Mouse (Mus musculus) thymus, postnatal 25 days (tissue): ENCODE measurements at regions not wholly inside any gene's neighbourhood (a gene's known extent, or its start where the extent isn't known, plus 50 kb on each side); places are given as distances from the start of the nearest gene placed in this dataset.

Source experiments
- DNase-seq: peaks from one replicate; pipeline ENCODE4 v3.0.0; 2022

DNA sequence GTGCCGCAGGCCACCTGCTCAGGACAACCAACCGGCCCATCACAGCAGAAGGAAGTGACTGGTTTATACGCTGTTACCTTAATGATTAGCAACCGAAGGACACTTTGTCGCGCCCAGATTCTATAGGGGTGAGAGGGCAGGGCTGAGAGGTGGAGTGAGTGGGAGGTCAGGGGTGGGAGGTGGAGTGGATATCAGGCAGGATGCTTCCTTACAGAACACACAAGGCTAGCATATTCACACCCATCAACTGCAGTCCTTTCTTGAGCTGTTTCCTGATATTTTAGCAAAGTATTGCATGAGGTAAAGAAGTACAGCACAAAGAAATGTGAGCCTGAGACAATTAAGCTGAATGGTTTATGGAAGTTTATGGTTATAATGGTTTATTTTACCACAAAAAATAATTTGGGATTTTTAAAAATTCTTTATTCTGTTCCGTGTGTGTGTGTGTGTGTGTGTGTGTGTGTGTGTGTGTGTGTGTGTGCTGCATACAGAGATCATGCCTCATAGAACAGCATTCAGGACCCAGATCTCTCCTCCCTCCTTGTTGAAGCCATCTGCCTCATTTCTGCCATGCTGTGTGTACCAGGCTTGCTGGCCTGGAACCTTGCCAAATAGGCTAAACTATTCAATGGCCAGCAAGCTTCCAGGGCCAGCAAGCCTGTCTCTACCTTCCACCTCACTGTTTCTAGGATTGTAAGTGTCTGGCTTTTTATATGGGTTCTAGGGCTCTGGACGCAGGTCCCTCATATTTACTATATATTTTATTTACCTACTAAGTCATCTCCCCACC is 190.5 kb downstream of the Prkcq start:
- DNase-seq, result no peak

GRCm38 (mm10) chr2:11359280-11359679 is 187.4 kb downstream of the Prkcq start:
- DNase-seq, result no peak

DNA sequence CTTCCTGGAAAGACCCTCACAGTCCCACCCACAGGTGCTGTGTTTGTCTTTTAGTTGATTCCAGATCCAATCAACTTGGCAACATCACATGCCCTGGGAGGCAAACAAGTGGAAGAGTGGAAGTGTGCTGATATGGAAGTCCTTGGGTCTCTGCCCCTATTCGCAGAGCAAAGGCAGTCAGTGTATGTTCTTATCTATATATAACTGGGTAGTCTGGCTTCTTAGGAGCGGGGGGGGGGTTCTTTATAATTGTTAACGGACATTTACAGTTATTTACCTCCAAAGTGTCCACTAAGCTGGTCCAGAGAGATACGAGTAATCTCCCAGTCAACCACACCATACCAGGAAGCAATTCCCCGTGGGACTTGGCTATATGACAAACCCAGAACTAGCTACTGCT is 184.8 kb downstream of the Prkcq start:
- DNase-seq, result no peak

- DNase-seq, result no peak
Observed at GRCm38 (mm10) chr2:11355594-11355993, 183.7 kb downstream of the Prkcq start.
